Mouse (Mus musculus) G1E (cell line): ENCODE measurements around the gene Krtap11-1.

ENCODE experiments used
- CTCF ChIP-seq: IDR thresholded peaks from 2 replicates; pipeline ENCODE4 v1.5.1; 2012; ENCODE audit warnings: low read depth, low read length, inconsistent platforms, mixed read lengths
- GATA1 ChIP-seq: IDR thresholded peaks from 2 replicates; pipeline ENCODE4 v1.6.1; 2012; ENCODE audit warnings: borderline replicate concordance, low read length, inconsistent platforms, mixed read lengths
- GATA2 ChIP-seq: IDR thresholded peaks from 2 replicates; pipeline ENCODE4 v1.6.1; 2012; ENCODE audit warnings: low read depth, low read length, inconsistent platforms, borderline replicate concordance
- POLR2AphosphoS5 ChIP-seq: IDR thresholded peaks from 2 replicates; pipeline ENCODE4 v1.6.1; 2012; ENCODE audit warnings: low read depth, low read length, inconsistent platforms; ENCODE audit not compliant: insufficient replicate concordance
- TAL1 ChIP-seq: conservative IDR thresholded peaks from 2 replicates; pipeline ENCODE4 v1.6.1; 2012; ENCODE audit warnings: low read depth, low read length, inconsistent platforms, mixed read lengths

DNA sequence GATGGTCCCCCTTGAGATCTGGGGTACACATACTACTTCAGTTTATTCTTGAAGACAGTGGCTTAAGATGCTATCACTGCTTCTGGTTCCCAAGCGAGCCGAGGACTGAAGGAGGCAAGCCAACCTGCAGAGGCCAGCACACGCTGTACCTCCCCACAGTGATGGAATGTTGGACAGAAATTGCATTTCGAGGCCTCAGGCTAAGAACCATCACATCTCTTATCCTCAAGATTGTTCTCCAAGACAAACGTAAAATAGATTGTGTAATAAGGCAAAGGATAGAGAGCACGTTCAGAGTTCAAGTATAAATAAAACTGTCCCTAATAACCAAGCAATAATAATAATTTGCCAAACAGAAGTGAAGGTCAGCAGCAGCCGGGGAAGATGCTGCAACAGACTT is 2.8 kb downstream of the Krtap11-1 start:
- TF ChIP-seq TAL1 (no peak), CTCF (no peak), GATA1 (no peak), POLR2AphosphoS5 (no peak), GATA2 (no peak)
